Mouse (Mus musculus) effector memory CD4-positive, alpha-beta T cell, adult 5 months (primary cell): Measurements from ENCODE around the gene Echdc3. TPM values are rescaled to one million over a fixed set of nuclear protein-coding genes. Genes with fewer than 3 reads are reported as not detected.

Experiments used
- polyA plus RNA-seq: library from polyadenylated mRNA; unstranded; fragments of 100-300 nt; shearing (Covaris generic); gene quantifications from one replicate; pipeline ENCODE4 v1.2.1, GENCODE M21; 2017

The Echdc3 gene
- polyA plus RNA-seq: 0.62 TPM

GRCm38 (mm10) chr2:6212724-6213511 is at the start of gene Echdc3:
TSS of gene Echdc3 (minus strand) at chr2:6213033.

Other genes starting within 250 kb of the Echdc3 start
- gene Proser2, start 82.8 kb downstream of the Echdc3 start, polyA plus RNA-seq: 0.14 TPM
- 33.7 TPM for gene Usp6nl, start 109.6 kb upstream of the Echdc3 start, polyA plus RNA-seq